Mouse (Mus musculus) lung, embryonic 16.5 days (tissue): ENCODE results near the gene Tead1. TPM values are rescaled to one million over a fixed set of nuclear protein-coding genes. Genes with fewer than 3 reads are reported as not detected.

ENCODE experiments used
- ATAC-seq: fragments of 200-750 bp; cut with Nextera tagmentation; 2 replicates; pipeline ENCODE4 v1.8.0; 2017; ENCODE audit warnings: low read depth, mild to moderate bottlenecking, moderate library complexity
- H3K27ac ChIP-seq: fragments of 300-500 bp; sonication (generic); 2 replicates; pipeline ENCODE4 v1.5.1; 2014; ENCODE audit warnings: mild to moderate bottlenecking, control low read depth, low read length
- H3K27me3 ChIP-seq: fragments of 300-500 bp; sonication (generic); 2 replicates; pipeline ENCODE4 v1.6.1; 2014; ENCODE audit warnings: low read depth, low read length, mixed read lengths; ENCODE audit not compliant: control insufficient read depth, insufficient read depth
- H3K36me3 ChIP-seq: fragments of 300-500 bp; sonication (generic); 2 replicates; pipeline ENCODE4 v1.6.1; 2014; ENCODE audit warnings: low read length; ENCODE audit not compliant: control insufficient read depth, insufficient read depth
- H3K4me1 ChIP-seq: fragments of 300-500 bp; sonication (generic); replicated peaks from 2 replicates; pipeline ENCODE4 v1.6.1; 2014; ENCODE audit warnings: low read length, mixed read lengths; ENCODE audit not compliant: control insufficient read depth, insufficient read depth
- H3K4me2 ChIP-seq: fragments of 300-500 bp; sonication (generic); 2 replicates; pipeline ENCODE4 v1.6.1; 2014; ENCODE audit warnings: low read depth, low read length, control low read depth
- H3K4me3 ChIP-seq: fragments of 300-500 bp; sonication (generic); 2 replicates; pipeline ENCODE4 v1.5.1; 2014; ENCODE audit warnings: mild to moderate bottlenecking, low read length, control low read depth
- H3K9ac ChIP-seq: fragments of 300-500 bp; sonication (generic); 2 replicates; pipeline ENCODE4 v1.6.1; 2014; ENCODE audit warnings: low read length, control low read depth
- H3K9me3 ChIP-seq: fragments of 300-500 bp; sonication (generic); 2 replicates; pipeline ENCODE4 v1.6.1; 2016; ENCODE audit warnings: low read length; ENCODE audit not compliant: control insufficient read depth
- WGBS: fragments of 180-500 bp; shearing (Covaris S2); extraction: QIAGEN DNeasy Blood & Tissue Kit; methylation state at CpG from one replicate; pipeline ENCODE4 v1.1.7; 2014; 5-methylcytosine and 5-hydroxymethylcytosine counted together
- polyA plus RNA-seq: library from polyadenylated mRNA; unstranded; fragments of >200 nt; fragmentation: Nextera tagmentation; extraction: Ambion mirVana; gene quantifications from 2 replicates; pipeline ENCODE4 v1.2.1, GENCODE M21; 2015

Tead1 gene
- polyA plus RNA-seq, 1 experiment from 2014 or later = 20.1 TPM

DNA sequence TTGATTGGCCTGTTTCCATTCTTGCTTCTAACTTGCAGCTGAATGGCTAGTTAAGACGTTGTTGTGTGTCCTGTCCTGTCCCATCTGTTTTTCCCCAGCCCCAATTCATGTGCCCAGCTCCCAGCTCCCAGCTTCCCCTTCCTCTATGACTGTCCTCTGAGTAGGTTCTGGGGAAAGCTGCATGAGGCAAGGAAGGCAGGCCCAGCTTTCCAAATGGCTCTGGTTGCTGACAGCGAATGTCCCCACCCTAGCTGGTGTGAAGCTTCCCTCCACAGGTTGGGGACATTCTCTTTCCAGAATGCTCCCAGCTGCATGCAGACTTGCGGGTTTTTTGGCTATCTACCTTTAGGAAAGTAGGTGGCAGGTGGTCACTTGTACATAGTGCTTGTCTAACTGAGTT, 81.2 kb downstream of the Tead1 start:
- H3K27ac ChIP-seq = no peak overlapping the region; the same call in 1 of the 2 replicates
- H3K27me3 ChIP-seq = no peaks in the 10 kb centered on the region
- no peak for ATAC-seq
- WGBS = 76% methylated on average over 3 of the region's 3 CpGs
- H3K9ac ChIP-seq = no peak overlapping the region
- no peak overlapping the region for H3K4me3 ChIP-seq
- H3K4me1 ChIP-seq = peaks cover 40% of the 10 kb centered on the region
- H3K36me3 ChIP-seq = no peaks in the 10 kb centered on the region
- no peaks in the 10 kb centered on the region for H3K9me3 ChIP-seq
- H3K4me2 ChIP-seq = no peak overlapping the region

DNA sequence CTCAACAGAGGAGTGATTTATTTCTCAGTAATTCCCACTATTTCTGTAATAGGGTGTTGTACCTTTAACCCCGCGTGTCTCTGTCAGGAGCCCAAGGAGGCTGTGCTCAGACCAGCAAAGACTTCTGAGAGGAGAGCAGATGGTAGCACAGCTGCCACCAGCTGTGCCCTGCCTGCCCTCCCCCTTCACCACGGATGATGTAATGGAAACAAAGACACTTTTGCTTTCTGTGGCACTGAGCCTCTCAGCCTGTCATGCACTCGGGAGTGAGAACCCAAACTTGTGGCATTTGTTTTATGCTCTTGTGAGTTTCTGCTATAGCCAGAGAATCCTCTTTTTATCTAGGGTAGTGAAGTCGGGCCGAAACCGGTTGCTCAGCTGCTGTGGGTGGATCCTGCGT, 81.7 kb downstream of the Tead1 start:
- 45% methylated on average over 8 of the region's 8 CpGs for WGBS
- Histone ChIP-seq H3K4me1 (peaks cover 40% of the 10 kb centered on the region), H3K9ac (no peak overlapping the region), H3K4me3 (no peak overlapping the region), H3K9me3 (no peaks in the 10 kb centered on the region), H3K36me3 (no peaks in the 10 kb centered on the region), H3K4me2 (no peak overlapping the region), H3K27ac (no peak overlapping the region; the same call in 1 of the 2 replicates), H3K27me3 (no peaks in the 10 kb centered on the region)
- ATAC-seq = peak; percentile 82

DNA sequence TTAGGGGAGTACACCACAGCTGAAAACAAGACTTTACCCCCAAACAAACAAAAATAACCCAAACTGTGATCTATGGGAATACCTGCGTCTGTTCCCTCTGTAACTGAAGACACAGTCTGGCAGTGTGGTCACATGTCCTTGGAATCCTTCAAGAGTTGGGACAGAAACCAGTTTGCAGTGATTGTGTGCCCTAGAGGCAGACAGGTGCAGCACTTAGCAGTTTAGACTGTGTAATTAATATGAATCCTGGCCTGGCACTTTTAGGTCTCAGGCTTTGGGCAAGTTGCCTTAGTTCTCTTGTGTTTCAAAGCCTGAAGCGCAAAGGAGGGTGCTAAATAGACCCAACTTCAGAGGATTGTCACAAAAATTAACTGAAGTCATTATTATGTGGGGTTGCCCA, 83.8 kb downstream of the Tead1 start:
- H3K9ac ChIP-seq = no peak overlapping the region
- H3K9me3 ChIP-seq = no peaks in the 10 kb centered on the region
- no peak overlapping the region for H3K27ac ChIP-seq
- H3K27me3 ChIP-seq = no peaks in the 10 kb centered on the region
- no peak overlapping the region for H3K4me2 ChIP-seq
- H3K36me3 ChIP-seq = no peaks in the 10 kb centered on the region
- peaks cover 30% of the 10 kb centered on the region for H3K4me1 ChIP-seq
- H3K4me3 ChIP-seq = no peak overlapping the region
- ATAC-seq = no peak
- WGBS = 78% methylated on average over 2 of the region's 2 CpGs

DNA sequence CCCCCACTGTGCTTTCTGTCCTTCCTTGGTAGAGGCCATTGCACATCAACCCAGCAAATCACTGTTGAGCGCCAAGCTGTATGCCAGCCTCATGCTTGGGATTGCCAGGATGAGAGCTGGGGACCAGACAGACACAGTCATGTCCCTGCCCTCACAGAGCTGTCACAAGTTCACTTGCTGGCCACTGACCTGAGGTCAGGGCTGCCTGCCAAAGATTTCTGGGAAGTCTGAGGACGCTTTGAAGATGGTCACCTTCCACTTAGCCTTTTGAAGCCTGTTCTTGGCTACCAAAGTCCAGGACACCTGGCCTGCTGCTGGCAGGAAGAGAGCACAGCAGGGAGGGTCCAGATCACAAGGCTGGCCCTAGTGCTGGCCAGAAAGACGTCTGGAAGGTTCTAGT, 84.4 kb downstream of the Tead1 start:
- Histone ChIP-seq H3K27ac (no peak overlapping the region), H3K4me1 (peaks cover 28% of the 10 kb centered on the region), H3K4me3 (no peak overlapping the region), H3K9me3 (no peaks in the 10 kb centered on the region), H3K27me3 (no peaks in the 10 kb centered on the region), H3K36me3 (no peaks in the 10 kb centered on the region), H3K4me2 (no peak overlapping the region), H3K9ac (no peak overlapping the region)
- no peak for ATAC-seq
- WGBS = 57% methylated on average over 3 of the region's 3 CpGs

DNA sequence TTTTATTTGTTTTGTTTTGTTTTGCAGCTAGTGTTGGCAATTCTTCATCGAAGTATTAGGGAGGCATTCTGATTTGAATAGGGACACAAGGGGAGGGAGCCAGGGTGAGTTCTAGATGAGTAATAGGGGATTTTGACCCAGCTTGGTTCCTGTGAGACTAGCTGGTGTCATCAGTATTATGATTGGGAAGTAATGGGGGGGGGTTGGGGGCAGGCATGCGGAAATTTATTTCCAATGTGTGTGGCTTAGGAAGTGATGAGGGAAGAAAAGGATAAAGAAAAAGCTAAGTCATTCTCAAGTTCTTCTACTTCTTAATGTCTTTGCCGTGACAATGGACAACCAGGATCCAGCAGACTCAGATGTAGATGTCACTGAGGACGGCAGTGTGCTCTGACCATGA, 85.8 kb downstream of the Tead1 start:
- no peak overlapping the region for H3K4me2 ChIP-seq
- no peak overlapping the region for H3K4me3 ChIP-seq
- peaks cover 32% of the 10 kb centered on the region for H3K4me1 ChIP-seq
- no peak overlapping the region for H3K9ac ChIP-seq
- no peaks in the 10 kb centered on the region for H3K27me3 ChIP-seq
- no peak overlapping the region for H3K27ac ChIP-seq
- H3K36me3 ChIP-seq = no peaks in the 10 kb centered on the region
- no peak for ATAC-seq
- WGBS = 83% methylated on average over 4 of the region's 4 CpGs
- H3K9me3 ChIP-seq = no peaks in the 10 kb centered on the region

DNA sequence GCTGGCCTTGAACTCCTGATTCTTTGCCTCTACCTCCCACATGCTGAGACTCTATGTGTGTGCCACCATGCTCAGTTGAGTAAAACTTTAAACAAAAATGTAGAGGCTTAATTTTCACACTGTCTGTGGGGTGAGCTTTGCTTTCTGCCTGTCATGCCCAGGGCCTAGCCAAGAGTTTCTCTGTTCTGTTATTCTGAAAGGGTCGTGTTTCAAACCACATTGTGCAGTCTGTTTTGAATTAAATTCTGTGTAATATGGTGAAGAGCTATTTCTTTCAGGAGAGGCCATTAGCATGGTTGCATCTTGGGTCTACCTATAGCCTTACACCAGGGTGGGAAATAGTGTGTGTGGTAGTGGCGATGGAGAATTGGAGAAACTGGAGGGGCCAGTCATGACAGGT, 90.7 kb downstream of the Tead1 start:
- no peaks in the 10 kb centered on the region for H3K9me3 ChIP-seq
- H3K4me1 ChIP-seq = peaks cover 22% of the 10 kb centered on the region
- no peak overlapping the region for H3K9ac ChIP-seq
- no peaks in the 10 kb centered on the region for H3K27me3 ChIP-seq
- H3K27ac ChIP-seq = no peak overlapping the region
- 79% methylated on average over 2 of the region's 2 CpGs for WGBS
- no peaks in the 10 kb centered on the region for H3K36me3 ChIP-seq
- H3K4me3 ChIP-seq = no peak overlapping the region
- no peak for ATAC-seq
- H3K4me2 ChIP-seq = no peak overlapping the region

DNA sequence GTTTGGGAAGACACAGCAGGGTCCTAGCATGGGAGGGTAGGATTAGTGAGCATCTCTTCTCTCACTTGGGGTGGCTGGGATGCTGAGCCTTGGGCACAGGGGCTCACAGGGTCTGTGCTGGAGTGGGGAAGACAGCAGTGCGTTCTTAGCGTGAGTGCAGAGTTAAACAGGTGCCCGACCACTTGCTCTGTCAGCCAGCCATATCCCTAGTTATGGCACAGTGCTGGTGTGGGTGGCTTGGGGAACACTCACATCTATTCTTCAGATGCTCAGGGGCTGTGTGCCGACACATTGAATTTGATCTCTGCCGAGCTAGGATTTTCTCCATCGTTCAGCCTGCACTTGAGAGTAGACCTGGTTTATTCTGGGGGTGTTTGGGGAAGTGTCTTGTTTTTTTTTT, 92.3 kb downstream of the Tead1 start:
- H3K4me2 ChIP-seq = no peak overlapping the region
- H3K27me3 ChIP-seq = no peaks in the 10 kb centered on the region
- H3K9ac ChIP-seq = no peak overlapping the region
- no peaks in the 10 kb centered on the region for H3K9me3 ChIP-seq
- no peak overlapping the region for H3K27ac ChIP-seq
- WGBS = 74% methylated on average over 6 of the region's 6 CpGs
- ATAC-seq = no peak
- no peaks in the 10 kb centered on the region for H3K36me3 ChIP-seq
- H3K4me1 ChIP-seq = peaks cover 23% of the 10 kb centered on the region
- no peak overlapping the region for H3K4me3 ChIP-seq

DNA sequence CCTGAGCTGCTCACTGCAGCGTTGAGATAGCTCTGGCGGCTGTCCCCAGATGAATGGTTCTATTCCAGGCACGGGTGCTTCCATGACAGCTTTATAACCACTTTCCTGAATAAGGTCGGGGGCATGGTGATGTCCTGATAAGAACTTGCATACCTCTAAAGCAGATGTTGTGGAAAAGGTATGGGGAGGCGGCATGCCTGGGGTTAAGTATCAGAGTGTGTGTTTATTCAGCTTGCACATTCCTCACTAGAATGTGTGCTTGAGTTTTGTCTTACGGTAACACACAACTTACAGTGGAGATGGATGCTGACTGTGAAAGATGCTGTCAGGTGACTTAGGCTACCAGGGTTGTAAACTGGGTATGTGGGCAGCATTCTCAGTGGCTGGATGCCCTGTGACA, 93.7 kb downstream of the Tead1 start:
- ATAC-seq = no peak
- 18% methylated on average over 6 of the region's 6 CpGs for WGBS
- no peak overlapping the region for H3K9ac ChIP-seq
- no peak overlapping the region for H3K4me3 ChIP-seq
- H3K27me3 ChIP-seq = no peaks in the 10 kb centered on the region
- H3K9me3 ChIP-seq = no peaks in the 10 kb centered on the region
- peaks cover 23% of the 10 kb centered on the region for H3K4me1 ChIP-seq
- no peaks in the 10 kb centered on the region for H3K36me3 ChIP-seq
- no peak overlapping the region for H3K4me2 ChIP-seq
- no peak overlapping the region for H3K27ac ChIP-seq

DNA sequence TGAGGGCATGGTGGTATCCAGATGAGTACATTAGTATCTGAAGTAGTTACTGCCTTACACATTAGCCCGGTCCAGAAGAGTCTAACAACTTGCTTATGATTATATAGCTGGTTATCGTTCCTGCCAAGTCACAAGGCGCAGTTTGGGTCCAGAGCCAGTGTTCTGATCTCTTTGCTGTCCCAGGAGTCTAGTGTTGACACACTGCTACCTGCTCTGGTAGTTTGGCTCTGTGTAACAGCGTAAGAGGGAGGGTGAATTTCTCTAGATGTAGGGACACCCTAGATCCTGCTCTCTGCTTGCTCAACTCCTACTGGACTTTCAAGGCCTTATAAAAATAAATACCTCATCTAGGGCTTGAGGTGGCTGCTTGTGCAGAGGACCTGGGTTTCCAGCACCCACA, 94.5 kb downstream of the Tead1 start:
- peak overlapping the region; percentile 60 for H3K27ac ChIP-seq
- no peak overlapping the region for H3K4me3 ChIP-seq
- ATAC-seq = peak; percentile 77
- H3K9ac ChIP-seq = no peak overlapping the region
- WGBS = 53% methylated on average over 4 of the region's 4 CpGs
- H3K4me2 ChIP-seq = no peak overlapping the region
- no peaks in the 10 kb centered on the region for H3K9me3 ChIP-seq
- no peaks in the 10 kb centered on the region for H3K36me3 ChIP-seq
- no peaks in the 10 kb centered on the region for H3K27me3 ChIP-seq
- peaks cover 23% of the 10 kb centered on the region for H3K4me1 ChIP-seq

DNA sequence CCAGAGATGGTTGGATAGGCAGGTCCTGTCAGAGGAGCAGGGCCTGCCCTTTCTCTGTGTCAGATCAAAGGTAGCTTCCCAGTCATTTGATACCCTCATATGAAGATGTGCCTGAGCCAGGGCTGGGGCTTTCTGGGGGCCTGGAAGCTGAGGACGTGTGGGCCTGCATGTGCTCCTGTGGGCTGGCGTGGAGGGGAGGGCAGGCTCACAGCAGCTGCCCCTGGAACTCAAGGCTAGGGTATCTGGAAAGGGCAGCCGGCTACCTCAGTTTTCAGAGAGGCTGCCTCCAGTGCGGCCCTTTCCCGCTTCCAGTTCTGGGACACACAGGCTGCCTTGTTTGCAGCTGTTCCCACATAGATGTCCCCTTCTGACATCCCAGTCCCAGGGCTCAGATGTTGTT, 96.7 kb downstream of the Tead1 start:
- Histone ChIP-seq H3K9ac (no peak overlapping the region), H3K4me3 (no peak overlapping the region), H3K9me3 (no peaks in the 10 kb centered on the region), H3K27me3 (no peaks in the 10 kb centered on the region), H3K36me3 (no peaks in the 10 kb centered on the region), H3K4me1 (peaks cover 31% of the 10 kb centered on the region), H3K4me2 (no peak overlapping the region), H3K27ac (no peak overlapping the region)
- no peak for ATAC-seq
- WGBS = 57% methylated on average over 5 of the region's 5 CpGs
